Mouse (Mus musculus): ENCODE data around the gene BC051019.

- no peak for TF ChIP-seq GATA1 (IDR thresholded peaks at IDR 0.05; ENCODE audit: low read length)
- no peak for TF ChIP-seq TAL1 (IDR thresholded peaks at IDR 0.05; ENCODE audit: low read length)
Measured at GRCm38 (mm10) chr7:109768699-109769383, 45.2 kb upstream of the BC051019 start.

Measured in erythroblast, embryonic 14.5 days (primary cell).